Mouse (Mus musculus): Measurements from ENCODE around the gene E2f7.

Gene E2f7

GRCm38 (mm10) chr10:110773878-110774277 lies 28.6 kb downstream of the E2f7 start:
- in situ Hi-C loops (cut with MseI, MboI): no loop called here

GRCm38 (mm10) chr10:110781772-110782171 lies 36.5 kb downstream of the E2f7 start:
- in situ Hi-C loops (cut with MseI, MboI): no loop called here

GRCm38 (mm10) chr10:110782655-110783054 lies 37.4 kb downstream of the E2f7 start:
- in situ Hi-C loops (cut with MseI, MboI): no loop called here

GRCm38 (mm10) chr10:110788049-110788752 lies 43.0 kb downstream of the E2f7 start:
- in situ Hi-C loops (cut with MseI, MboI): no loop called here

- in situ Hi-C loops (cut with MseI, MboI): loop anchor here (10.0 kb wide), 2 partner anchors 185 to 315 kb away; no protein-coding TSS in a partner anchor
Observed at GRCm38 (mm10) chr10:110789683-110790082, 44.4 kb downstream of the E2f7 start.

GRCm38 (mm10) chr10:110793150-110793787 lies 48.0 kb downstream of the E2f7 start:
- in situ Hi-C loops (cut with MseI, MboI): loop anchor here (10.0 kb wide), 2 partner anchors 182 to 312 kb away; no protein-coding TSS in a partner anchor

GRCm38 (mm10) chr10:110794564-110795205 lies 49.4 kb downstream of the E2f7 start:
- in situ Hi-C loops (cut with MseI, MboI): loop anchor here (10.0 kb wide), 2 partner anchors 180 to 310 kb away; no protein-coding TSS in a partner anchor

- in situ Hi-C loops (cut with MseI, MboI): loop anchor here (10.0 kb wide), 2 partner anchors 180 to 310 kb away; no protein-coding TSS in a partner anchor
Observed at GRCm38 (mm10) chr10:110795206-110795796, 50.1 kb downstream of the E2f7 start.

GRCm38 (mm10) chr10:110801296-110801695 lies 56.1 kb downstream of the E2f7 start:
- in situ Hi-C loops (cut with MseI, MboI): no loop called here

GRCm38 (mm10) chr10:110804279-110805024 lies 59.2 kb downstream of the E2f7 start:
- in situ Hi-C loops (cut with MseI, MboI): no loop called here

- in situ Hi-C loops (cut with MseI, MboI): no loop called here
Observed at GRCm38 (mm10) chr10:110805025-110805740, 59.9 kb downstream of the E2f7 start.

- in situ Hi-C loops (cut with MseI, MboI): no loop called here
Observed at GRCm38 (mm10) chr10:110806471-110806870, 61.2 kb downstream of the E2f7 start.

- in situ Hi-C loops (cut with MseI, MboI): no loop called here
Observed at GRCm38 (mm10) chr10:110810528-110810927, 65.3 kb downstream of the E2f7 start.

- in situ Hi-C loops (cut with MseI, MboI): no loop called here
Observed at GRCm38 (mm10) chr10:110811209-110811861, 66.1 kb downstream of the E2f7 start.

GRCm38 (mm10) chr10:110811862-110812225 lies 66.6 kb downstream of the E2f7 start:
- in situ Hi-C loops (cut with MseI, MboI): no loop called here

GRCm38 (mm10) chr10:110821139-110821538 lies 75.9 kb downstream of the E2f7 start:
- in situ Hi-C loops (cut with MseI, MboI): no loop called here

- in situ Hi-C loops (cut with MseI, MboI): no loop called here
Observed at GRCm38 (mm10) chr10:110821692-110822091, 76.5 kb downstream of the E2f7 start.

- in situ Hi-C loops (cut with MseI, MboI): no loop called here
Observed at GRCm38 (mm10) chr10:110832336-110832735, 87.1 kb downstream of the E2f7 start.

GRCm38 (mm10) chr10:110835115-110835806 lies 90.0 kb downstream of the E2f7 start:
- in situ Hi-C loops (cut with MseI, MboI): no loop called here
